Mouse (Mus musculus): ENCODE results near the gene Ets2. TPM values are rescaled to one million over a fixed set of nuclear protein-coding genes. Genes with fewer than 3 reads are reported as not detected.

Ets2 gene
- polyA plus RNA-seq, 1 experiment, result 45.0 TPM

- TF ChIP-seq CTCF (IDR thresholded peaks at IDR 0.05; ENCODE audit: borderline replicate concordance, insufficient read depth, low read depth, low read length) (no peak), POLR2A (IDR thresholded peaks at IDR 0.05; ENCODE audit: borderline replicate concordance, insufficient read depth, low read length) (no peak)
- Histone ChIP-seq H3K4me3 (replicated peaks; ENCODE audit: insufficient read depth, low read depth, low read length) (no peak overlapping the region), H3K27me3 (ENCODE audit: control insufficient read depth, insufficient read depth, low read length) (no peaks in the 10 kb centered on the region; the same call in 1 of the 2 replicates), H3K4me1 (ENCODE audit: control insufficient read depth, insufficient read depth, low read length) (no peaks in the 10 kb centered on the region; the same call in none of the 2 replicates), H3K27ac (ENCODE audit: insufficient read depth, low read length) (no peak overlapping the region)
- no peak for DNase-seq
- WGBS, result 83% methylated on average over 12 of the region's 12 CpGs
Observed at GRCm38 (mm10) chr16:95749291-95750103, 47.6 kb downstream of the Ets2 start.

GRCm38 (mm10) chr16:95750211-95750629 is 48.3 kb downstream of the Ets2 start:
- Histone ChIP-seq H3K4me3 (replicated peaks; ENCODE audit: insufficient read depth, low read depth, low read length) (no peak overlapping the region), H3K27ac (ENCODE audit: insufficient read depth, low read length) (no peak overlapping the region), H3K4me1 (ENCODE audit: control insufficient read depth, insufficient read depth, low read length) (no peaks in the 10 kb centered on the region; the same call in none of the 2 replicates), H3K27me3 (ENCODE audit: control insufficient read depth, insufficient read depth, low read length) (no peaks in the 10 kb centered on the region; the same call in 1 of the 2 replicates)
- TF ChIP-seq POLR2A (IDR thresholded peaks at IDR 0.05; ENCODE audit: borderline replicate concordance, insufficient read depth, low read length), result no peak
- no peak for TF ChIP-seq CTCF (IDR thresholded peaks at IDR 0.05; ENCODE audit: borderline replicate concordance, insufficient read depth, low read depth, low read length)
- WGBS, result 88% methylated on average over 6 of the region's 6 CpGs
- peak in 1 of 2 experiments; percentile 42 for DNase-seq

GRCm38 (mm10) chr16:95752502-95752901 is 50.6 kb downstream of the Ets2 start:
- Histone ChIP-seq H3K27ac (ENCODE audit: insufficient read depth, low read length) (no peak overlapping the region), H3K27me3 (ENCODE audit: control insufficient read depth, insufficient read depth, low read length) (no peaks in the 10 kb centered on the region; the same call in 1 of the 2 replicates), H3K4me1 (ENCODE audit: control insufficient read depth, insufficient read depth, low read length) (peaks cover 2% of the 10 kb centered on the region), H3K4me3 (replicated peaks; ENCODE audit: insufficient read depth, low read depth, low read length) (no peak overlapping the region)
- WGBS, result 87% methylated on average over 9 of the region's 9 CpGs
- TF ChIP-seq POLR2A (IDR thresholded peaks at IDR 0.05; ENCODE audit: borderline replicate concordance, insufficient read depth, low read length) (no peak), CTCF (IDR thresholded peaks at IDR 0.05; ENCODE audit: borderline replicate concordance, insufficient read depth, low read depth, low read length) (no peak)
- no peak for DNase-seq

- peak; percentile 50 to 78 for DNase-seq
- H3K4me1 ChIP-seq (ENCODE audit: control insufficient read depth, insufficient read depth, low read length), result peaks cover 7% of the 10 kb centered on the region
- 10% methylated on average over 7 of the region's 7 CpGs for WGBS
- H3K4me3 ChIP-seq (replicated peaks; ENCODE audit: insufficient read depth, low read depth, low read length), result no peak overlapping the region
- TF ChIP-seq CTCF (IDR thresholded peaks at IDR 0.05; ENCODE audit: borderline replicate concordance, insufficient read depth, low read depth, low read length) (no peak), POLR2A (IDR thresholded peaks at IDR 0.05; ENCODE audit: borderline replicate concordance, insufficient read depth, low read length) (no peak)
- H3K27me3 ChIP-seq (ENCODE audit: control insufficient read depth, insufficient read depth, low read length), result no peaks in the 10 kb centered on the region
- H3K27ac ChIP-seq (ENCODE audit: insufficient read depth, low read length), result no peak overlapping the region
Observed at GRCm38 (mm10) chr16:95753295-95753694, 51.4 kb downstream of the Ets2 start.

GRCm38 (mm10) chr16:95759151-95759987 is 57.5 kb downstream of the Ets2 start:
- peaks cover 36% of the 10 kb centered on the region for H3K4me1 ChIP-seq (ENCODE audit: control insufficient read depth, insufficient read depth, low read length)
- peak; percentile 88 to 97 for DNase-seq
- no peaks in the 10 kb centered on the region for H3K27me3 ChIP-seq (ENCODE audit: control insufficient read depth, insufficient read depth, low read length)
- no peak for TF ChIP-seq CTCF (IDR thresholded peaks at IDR 0.05; ENCODE audit: borderline replicate concordance, insufficient read depth, low read depth, low read length)
- TF ChIP-seq POLR2A (IDR thresholded peaks at IDR 0.05; ENCODE audit: borderline replicate concordance, insufficient read depth, low read length), result no peak
- H3K4me3 ChIP-seq (replicated peaks; ENCODE audit: insufficient read depth, low read depth, low read length), result no peak overlapping the region
- 17% methylated on average over 8 of the region's 8 CpGs for WGBS
- peak overlapping the region; percentile 72 for H3K27ac ChIP-seq (ENCODE audit: insufficient read depth, low read length)

- Histone ChIP-seq H3K4me1 (ENCODE audit: control insufficient read depth, insufficient read depth, low read length) (peaks cover 36% of the 10 kb centered on the region), H3K27me3 (ENCODE audit: control insufficient read depth, insufficient read depth, low read length) (no peaks in the 10 kb centered on the region), H3K27ac (ENCODE audit: insufficient read depth, low read length) (peak overlapping the region; percentile 69), H3K4me3 (replicated peaks; ENCODE audit: insufficient read depth, low read depth, low read length) (no peak overlapping the region)
- WGBS, result 14% methylated on average over 6 of the region's 6 CpGs
- TF ChIP-seq POLR2A (IDR thresholded peaks at IDR 0.05; ENCODE audit: borderline replicate concordance, insufficient read depth, low read length) (no peak), CTCF (IDR thresholded peaks at IDR 0.05; ENCODE audit: borderline replicate concordance, insufficient read depth, low read depth, low read length) (no peak)
- DNase-seq, result peak; percentile 84 to 94
Observed at GRCm38 (mm10) chr16:95759988-95760391, 58.1 kb downstream of the Ets2 start.

- Histone ChIP-seq H3K27me3 (ENCODE audit: control insufficient read depth, insufficient read depth, low read length) (no peaks in the 10 kb centered on the region), H3K4me1 (ENCODE audit: control insufficient read depth, insufficient read depth, low read length) (peaks cover 36% of the 10 kb centered on the region), H3K27ac (ENCODE audit: insufficient read depth, low read length) (no peak overlapping the region), H3K4me3 (replicated peaks; ENCODE audit: insufficient read depth, low read depth, low read length) (no peak overlapping the region)
- TF ChIP-seq POLR2A (IDR thresholded peaks at IDR 0.05; ENCODE audit: borderline replicate concordance, insufficient read depth, low read length) (no peak), CTCF (IDR thresholded peaks at IDR 0.05; ENCODE audit: borderline replicate concordance, insufficient read depth, low read depth, low read length) (no peak)
- 70% methylated on average over 6 of the region's 6 CpGs for WGBS
- DNase-seq, result no peak
Observed at GRCm38 (mm10) chr16:95761742-95762141, 59.9 kb downstream of the Ets2 start.
